Mouse (Mus musculus) kidney, embryonic 16.5 days (tissue): ENCODE measurements at regions not wholly inside any gene's neighbourhood (a gene's known extent, or its start where the extent isn't known, plus 50 kb on each side); places are given as distances from the start of the nearest gene placed in this dataset.
"Not testable (repeated sequence)": the region's sequence is repeated elsewhere in the genome, so short reads cannot be mapped to it uniquely, and the experiment has no call there.

Experiments
- ATAC-seq: fragments of 200-750 bp; cut with Nextera tagmentation; 2 replicates; pipeline ENCODE4 v1.8.0; 2017; ENCODE audit warnings: moderate TSS enrichment; ENCODE audit not compliant: low FRiP score, low TSS enrichment
- H3K27ac ChIP-seq: fragments of 300-500 bp; sonication (generic); 2 replicates; pipeline ENCODE4 v1.5.1; 2014; ENCODE audit warnings: low read length
- H3K27me3 ChIP-seq: fragments of 300-500 bp; sonication (generic); 2 replicates; pipeline ENCODE4 v1.6.1; 2014; ENCODE audit warnings: low read length, control low read depth, mixed read lengths; ENCODE audit not compliant: insufficient read depth
- H3K36me3 ChIP-seq: fragments of 300-500 bp; sonication (generic); 2 replicates; pipeline ENCODE4 v1.6.1; 2014; ENCODE audit warnings: low read length, control low read depth, mixed read lengths; ENCODE audit not compliant: insufficient read depth
- H3K4me1 ChIP-seq: fragments of 300-500 bp; sonication (generic); 2 replicates; pipeline ENCODE4 v1.6.1; 2014; ENCODE audit warnings: low read length, control low read depth, mixed read lengths; ENCODE audit not compliant: insufficient read depth
- H3K4me2 ChIP-seq: fragments of 300-500 bp; sonication (generic); replicated peaks from 2 replicates; pipeline ENCODE4 v1.6.1; 2014; ENCODE audit warnings: low read depth, low read length
- H3K4me3 ChIP-seq: fragments of 300-500 bp; sonication (generic); 2 replicates; pipeline ENCODE4 v1.5.1; 2014; ENCODE audit warnings: mild to moderate bottlenecking, low read length
- H3K9ac ChIP-seq: fragments of 300-500 bp; sonication (generic); replicated peaks from 2 replicates; pipeline ENCODE4 v1.6.1; 2014; ENCODE audit warnings: low read length
- H3K9me3 ChIP-seq: fragments of 300-500 bp; sonication (generic); 2 replicates; pipeline ENCODE4 v1.6.1; 2016; ENCODE audit warnings: low read length, control low read depth
- WGBS: fragments of 180-500 bp; shearing (Covaris S2); extraction: QIAGEN DNeasy Blood & Tissue Kit; methylation state at CpG from one replicate; pipeline ENCODE4 v1.1.7; 2014; 5-methylcytosine and 5-hydroxymethylcytosine counted together

- 53% methylated on average over 9 of the region's 9 CpGs for WGBS
- H3K4me3 ChIP-seq, result no peak overlapping the region
- no peaks in the 10 kb centered on the region for H3K36me3 ChIP-seq
- H3K9me3 ChIP-seq, result no peaks in the 10 kb centered on the region
- peak; percentile 76; the same call in 1 of the 2 replicates for ATAC-seq
- H3K4me1 ChIP-seq, result peaks cover 6% of the 10 kb centered on the region; the same call in 1 of the 2 replicates
- no peak overlapping the region for H3K4me2 ChIP-seq
- H3K27me3 ChIP-seq, result no peaks in the 10 kb centered on the region
- H3K27ac ChIP-seq, result no peak overlapping the region
- no peak overlapping the region for H3K9ac ChIP-seq
Observed at GRCm38 (mm10) chr17:13488608-13489324, 134.4 kb downstream of the Tcp10c start.

GRCm38 (mm10) chr17:13492239-13492638, 137.9 kb downstream of the Tcp10c start:
- H3K9me3 ChIP-seq, H3K27me3 ChIP-seq: not testable (repeated sequence)
- 100% methylated on average over 1 of the region's 1 CpGs for WGBS

GRCm38 (mm10) chr17:13492649-13493277, 138.4 kb downstream of the Tcp10c start:
- not testable (repeated sequence) for ATAC-seq, H3K27me3 ChIP-seq, H3K4me2 ChIP-seq, H3K9ac ChIP-seq, H3K36me3 ChIP-seq, H3K4me3 ChIP-seq, H3K4me1 ChIP-seq, H3K9me3 ChIP-seq, H3K27ac ChIP-seq
- WGBS, result 35% methylated on average over 3 of the region's 7 CpGs

More at GRCm38 (mm10) chr17:13492239-13492638, 137.9 kb downstream of the Tcp10c start:
- not testable (repeated sequence) for H3K4me1 ChIP-seq, H3K4me2 ChIP-seq, H3K9ac ChIP-seq, H3K4me3 ChIP-seq, H3K36me3 ChIP-seq, ATAC-seq, H3K27ac ChIP-seq

GRCm38 (mm10) chr17:13493866-13494265, 139.5 kb downstream of the Tcp10c start:
- not testable (repeated sequence) for H3K4me2 ChIP-seq, H3K4me3 ChIP-seq, H3K9ac ChIP-seq, ATAC-seq, H3K9me3 ChIP-seq, H3K27me3 ChIP-seq, H3K27ac ChIP-seq, H3K4me1 ChIP-seq, H3K36me3 ChIP-seq
- 67% methylated on average over 3 of the region's 3 CpGs for WGBS

GRCm38 (mm10) chr17:13494475-13494874, 140.1 kb downstream of the Tcp10c start:
- no CpG with 5 or more reads among the region's 1 CpGs for WGBS
- not testable (repeated sequence) for H3K36me3 ChIP-seq, H3K4me1 ChIP-seq, H3K9ac ChIP-seq, H3K4me3 ChIP-seq, H3K27me3 ChIP-seq, H3K9me3 ChIP-seq, H3K27ac ChIP-seq, H3K4me2 ChIP-seq, ATAC-seq

GRCm38 (mm10) chr17:13504365-13504764, 150.0 kb downstream of the Tcp10c start:
- not testable (repeated sequence) for H3K27ac ChIP-seq, H3K36me3 ChIP-seq

GRCm38 (mm10) chr17:13504827-13505268, 150.5 kb downstream of the Tcp10c start:
- not testable (repeated sequence) for H3K4me3 ChIP-seq, H3K4me1 ChIP-seq, H3K27me3 ChIP-seq, H3K9me3 ChIP-seq, H3K36me3 ChIP-seq, H3K9ac ChIP-seq, H3K27ac ChIP-seq, H3K4me2 ChIP-seq
- WGBS, result 43% methylated on average over 7 of the region's 9 CpGs
- peak; percentile 64; the same call in 1 of the 2 replicates for ATAC-seq

More at GRCm38 (mm10) chr17:13504365-13504764, 150.0 kb downstream of the Tcp10c start:
- H3K27me3 ChIP-seq, H3K4me1 ChIP-seq, H3K9me3 ChIP-seq, ATAC-seq, H3K4me2 ChIP-seq, H3K4me3 ChIP-seq, H3K9ac ChIP-seq: not testable (repeated sequence)
- WGBS, result 89% methylated on average over 1 of the region's 1 CpGs

- not testable (repeated sequence) for H3K27ac ChIP-seq, H3K4me1 ChIP-seq
Observed at GRCm38 (mm10) chr17:13507397-13508063, 153.2 kb downstream of the Tcp10c start.

GRCm38 (mm10) chr17:13519409-13520201, 165.2 kb downstream of the Tcp10c start:
- H3K27me3 ChIP-seq, H3K4me3 ChIP-seq, H3K27ac ChIP-seq, H3K4me2 ChIP-seq, H3K4me1 ChIP-seq, ATAC-seq, H3K36me3 ChIP-seq, H3K9me3 ChIP-seq, H3K9ac ChIP-seq: not testable (repeated sequence)
- 77% methylated on average over 3 of the region's 5 CpGs for WGBS

More at GRCm38 (mm10) chr17:13507397-13508063, 153.2 kb downstream of the Tcp10c start:
- not testable (repeated sequence) for H3K4me3 ChIP-seq, H3K4me2 ChIP-seq, H3K9ac ChIP-seq, H3K36me3 ChIP-seq, H3K27me3 ChIP-seq, ATAC-seq, H3K9me3 ChIP-seq
- 50% methylated on average over 2 of the region's 3 CpGs for WGBS
